Mouse (Mus musculus): ENCODE data around the gene Nell1.
"Not testable (repeated sequence)": the region's sequence is repeated elsewhere in the genome, so short reads cannot be mapped to it uniquely, and the experiment has no call there.

The Nell1 gene

GRCm38 (mm10) chr7:49974841-49975440 is at the start of gene Nell1:
Gene Nell1, plus strand, starts transcription at chr7:49974864.
- DNase-seq (ENCODE audit: low spot score): no peak

GRCm38 (mm10) chr7:49928571-49928970 is 46.1 kb upstream of the Nell1 start:
- no peak for DNase-seq (ENCODE audit: low spot score)

- no peak for DNase-seq (ENCODE audit: low spot score)
These were observed 44.7 kb upstream of the Nell1 start for GRCm38 (mm10) chr7:49929999-49930398.

- DNase-seq (ENCODE audit: low spot score): not testable (repeated sequence)
These were observed 41.1 kb upstream of the Nell1 start for GRCm38 (mm10) chr7:49933386-49934115.

GRCm38 (mm10) chr7:49936821-49937220 is 37.8 kb upstream of the Nell1 start:
- no peak for DNase-seq (ENCODE audit: low spot score)

GRCm38 (mm10) chr7:49942023-49942422 is 32.6 kb upstream of the Nell1 start:
- DNase-seq (ENCODE audit: low spot score): no peak

GRCm38 (mm10) chr7:49942490-49942889 is 32.2 kb upstream of the Nell1 start:
- DNase-seq (ENCODE audit: low spot score): no peak

GRCm38 (mm10) chr7:49946691-49947090 is 28.0 kb upstream of the Nell1 start:
- no peak for DNase-seq (ENCODE audit: low spot score)

- peak; percentile 50 for DNase-seq (ENCODE audit: low spot score)
These were observed 21.0 kb upstream of the Nell1 start for GRCm38 (mm10) chr7:49953546-49954181.

GRCm38 (mm10) chr7:49954834-49955233 is 19.8 kb upstream of the Nell1 start:
- no peak for DNase-seq (ENCODE audit: low spot score)

GRCm38 (mm10) chr7:49957142-49957541 is 17.5 kb upstream of the Nell1 start:
- DNase-seq (ENCODE audit: low spot score): no peak

GRCm38 (mm10) chr7:49963764-49964163 is 10.9 kb upstream of the Nell1 start:
- no peak for DNase-seq (ENCODE audit: low spot score)

- no peak for DNase-seq (ENCODE audit: low spot score)
These were observed 5.1 kb upstream of the Nell1 start for GRCm38 (mm10) chr7:49969516-49969915.

- no peak for DNase-seq (ENCODE audit: low spot score)
These were observed 917 bp downstream of the Nell1 start for GRCm38 (mm10) chr7:49975441-49976121.

GRCm38 (mm10) chr7:49981511-49982227 is 7.0 kb downstream of the Nell1 start:
- DNase-seq (ENCODE audit: low spot score): no peak

GRCm38 (mm10) chr7:49984698-49985097 is 10.0 kb downstream of the Nell1 start:
- DNase-seq (ENCODE audit: low spot score): no peak

GRCm38 (mm10) chr7:49985947-49986346 is 11.3 kb downstream of the Nell1 start:
- no peak for DNase-seq (ENCODE audit: low spot score)

GRCm38 (mm10) chr7:49999321-49999720 is 24.7 kb downstream of the Nell1 start:
- no peak for DNase-seq (ENCODE audit: low spot score)

- no peak for DNase-seq (ENCODE audit: low spot score)
These were observed 30.6 kb downstream of the Nell1 start for GRCm38 (mm10) chr7:50005268-50005667.

GRCm38 (mm10) chr7:50035187-50036153 is 60.8 kb downstream of the Nell1 start:
- no peak for DNase-seq (ENCODE audit: low spot score)

- DNase-seq (ENCODE audit: low spot score): no peak
These were observed 66.4 kb downstream of the Nell1 start for GRCm38 (mm10) chr7:50041112-50041511.

Data from adipocyte (in vitro differentiated cells).